Mouse (Mus musculus) erythroid progenitor cell, adult 5-6 weeks (primary cell): ENCODE measurements around the gene Tacstd2. TPM values are rescaled to one million over a fixed set of nuclear protein-coding genes. Genes with fewer than 3 reads are reported as not detected.
"Not testable (repeated sequence)": the region's sequence is repeated elsewhere in the genome, so short reads cannot be mapped to it uniquely, and the experiment has no call there.

Source experiments
- ATAC-seq: replicated peaks from 2 replicates; pipeline ENCODE4 v1.8.0; 2016; ENCODE audit warnings: moderate number of reproducible peaks, mild to moderate bottlenecking, moderate TSS enrichment, inconsistent platforms; ENCODE audit not compliant: poor library complexity, low FRiP score, severe bottlenecking
- total RNA-seq, 2 experiments: library from RNA; stranded (forward) in 1 of 2; stranded (reverse) in 1 of 2; fragments of 150-400 nt in 1 of 2; fragments of 186-747, 209-891 nt in 1 of 2; gene quantifications; 2 replicates each; pipeline versions ENCODE4 v1.2.3 to v1.2.4; 2015 to 2017; ENCODE audit warnings: low replicate concordance in 2 of 2

Tacstd2 gene
- total RNA-seq (2015; ENCODE audit: low replicate concordance) (3.6 TPM in 1 of 2 replicates, not detected in the other), total RNA-seq (2017; ENCODE audit: low replicate concordance) (2.4 TPM in 1 of 2 replicates, not detected in the other)

DNA sequence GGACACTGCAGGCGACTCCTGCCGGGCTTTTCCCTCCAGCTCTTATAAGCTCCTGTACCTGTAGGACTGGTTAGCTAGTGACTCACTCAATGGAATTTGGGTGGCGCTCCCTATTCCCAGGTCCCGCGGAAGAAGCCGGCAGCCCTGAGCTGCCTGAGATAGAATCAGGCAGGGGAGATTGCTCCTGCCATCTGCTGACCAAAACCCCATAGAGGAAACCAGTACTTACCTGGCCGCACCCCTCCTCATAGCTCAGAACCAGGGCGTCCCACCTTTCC lies at the start of gene Tacstd2:
TSS of gene Tacstd2 (minus strand) at position 20 of the 278 bp plus-strand sequence.
- no peak for ATAC-seq

- no peak for ATAC-seq
Measured at GRCm38 (mm10) chr6:67566270-67566669, 30.7 kb upstream of the Tacstd2 start.

- no peak for ATAC-seq
Measured at GRCm38 (mm10) chr6:67555376-67555775, 19.8 kb upstream of the Tacstd2 start.

- ATAC-seq = no peak
Measured at GRCm38 (mm10) chr6:67549550-67549949, 14.0 kb upstream of the Tacstd2 start.

GRCm38 (mm10) chr6:67535005-67535776 lies 405 bp downstream of the Tacstd2 start:
- no peak for ATAC-seq

- no peak for ATAC-seq
Measured at GRCm38 (mm10) chr6:67534191-67535004, 1.2 kb downstream of the Tacstd2 start.

DNA sequence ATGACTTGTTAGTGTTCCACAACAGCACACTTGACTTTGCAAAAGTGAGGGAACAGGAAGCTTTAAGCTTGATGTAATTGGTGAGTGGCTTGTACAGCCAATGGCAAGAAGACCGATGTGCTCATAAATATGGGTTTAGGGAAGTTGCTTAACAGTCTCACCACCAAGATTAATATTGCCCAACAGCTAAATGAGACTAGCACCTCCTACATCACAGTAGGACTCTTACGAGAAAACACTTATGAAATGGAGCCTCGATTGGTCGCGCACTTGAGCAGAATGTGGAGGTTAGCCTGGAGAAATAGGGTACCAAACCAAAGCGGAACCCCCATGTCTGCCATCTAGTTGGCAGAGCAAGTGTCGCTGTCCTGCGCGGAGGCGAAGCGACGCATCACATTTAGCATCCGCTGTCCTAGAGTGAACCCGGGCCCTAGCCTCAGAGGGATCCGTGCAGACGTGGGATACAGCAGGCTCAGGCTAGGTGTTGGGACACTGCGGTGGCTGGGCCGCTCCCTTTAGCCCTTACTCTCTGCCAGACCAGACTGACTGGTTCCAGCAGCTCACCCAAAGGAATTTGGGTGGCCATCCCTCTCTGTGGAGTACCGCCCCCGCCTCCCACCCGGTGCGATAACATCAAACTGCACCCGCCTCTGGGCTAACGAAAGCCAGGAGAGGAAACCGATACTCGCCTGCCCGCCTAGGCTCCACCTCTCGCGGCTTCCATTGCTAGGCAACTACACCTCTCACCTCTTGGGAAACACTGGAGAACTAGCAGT lies 2.7 kb downstream of the Tacstd2 start:
- ATAC-seq = no peak

DNA sequence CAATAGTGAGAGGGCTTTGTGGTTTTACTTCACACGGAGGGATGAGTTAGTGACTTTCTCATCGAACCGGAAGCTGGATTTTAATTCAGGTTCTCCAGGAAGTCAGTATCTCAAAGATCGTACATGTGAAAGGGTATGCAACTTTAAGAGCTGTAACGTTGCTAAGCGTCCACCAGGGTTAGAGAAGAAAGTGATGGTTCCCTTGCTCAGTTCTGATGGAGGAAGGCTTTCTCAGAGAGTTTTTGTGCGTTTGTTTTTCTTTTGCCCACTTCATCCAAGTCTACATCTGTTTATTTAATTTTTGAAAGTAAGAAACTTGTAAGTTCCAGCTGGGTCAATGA lies 3.8 kb downstream of the Tacstd2 start:
- no peak for ATAC-seq

DNA sequence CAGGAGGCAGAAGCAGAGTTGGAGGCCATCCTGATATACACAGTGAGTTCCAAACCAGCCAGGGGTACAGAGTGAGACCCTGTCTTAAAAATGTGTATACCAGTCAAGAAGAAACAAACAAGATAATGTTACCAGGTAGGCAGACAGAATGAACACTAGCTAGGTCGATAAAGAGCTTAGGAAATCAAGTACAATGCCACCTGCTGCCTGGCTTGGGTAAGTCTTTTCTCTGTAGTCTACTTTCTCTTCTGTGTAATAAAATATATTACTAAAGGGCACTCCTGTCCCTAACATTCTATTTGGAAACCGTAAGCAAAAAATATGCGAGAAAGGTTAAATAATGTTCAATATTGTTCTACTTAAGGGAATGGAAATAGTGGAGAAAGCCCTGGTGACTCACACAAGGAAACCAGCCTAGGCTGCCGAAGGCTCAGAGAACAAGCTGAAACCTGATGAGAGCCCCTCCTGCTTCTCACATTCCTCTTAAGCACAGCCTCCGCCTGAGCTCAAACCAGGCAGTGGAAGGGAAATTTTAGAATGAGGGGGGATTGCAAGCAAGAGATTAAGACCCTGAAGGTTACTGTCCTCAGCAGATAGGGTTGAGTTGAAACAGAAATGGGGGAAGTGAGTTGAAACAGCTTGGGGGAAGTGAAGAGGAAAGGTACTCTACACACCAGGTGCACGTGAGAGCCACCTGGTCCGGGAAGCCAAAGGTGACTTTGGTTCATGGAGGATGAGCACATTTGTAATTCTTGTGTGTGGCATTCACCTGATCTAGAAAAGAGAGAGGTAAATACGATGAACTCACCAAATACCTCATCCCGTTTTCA lies 4.4 kb downstream of the Tacstd2 start:
- ATAC-seq = no peak

GRCm38 (mm10) chr6:67526356-67526755 lies 9.2 kb downstream of the Tacstd2 start:
- ATAC-seq = no peak

GRCm38 (mm10) chr6:67510752-67511151 lies 24.8 kb downstream of the Tacstd2 start:
- ATAC-seq = no peak

DNA sequence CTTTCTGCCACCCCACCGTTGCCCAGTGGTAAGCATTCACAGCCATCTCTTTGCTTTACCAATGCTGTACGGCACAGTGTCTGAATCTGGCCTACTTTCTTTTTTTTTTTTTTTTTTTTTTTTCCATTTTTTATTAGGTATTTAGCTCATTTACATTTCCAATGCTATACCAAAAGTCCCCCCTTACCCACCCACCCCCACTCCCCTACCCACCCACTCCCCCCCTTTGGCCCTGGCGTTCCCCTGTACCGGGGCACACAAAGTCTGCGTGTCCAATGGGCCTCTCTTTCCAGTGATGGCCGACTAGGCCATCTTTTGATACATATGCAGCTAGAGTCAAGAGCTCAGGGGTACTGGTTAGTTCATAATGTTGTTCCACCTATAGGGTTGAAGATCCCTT lies 33.7 kb downstream of the Tacstd2 start:
- not testable (repeated sequence) for ATAC-seq

- ATAC-seq = no peak
Measured at GRCm38 (mm10) chr6:67491755-67492154, 43.8 kb downstream of the Tacstd2 start, which contains the start of gene Il23r. Gene Il23r, minus strand, starts transcription at chr6:67491855.

Other genes with a start within 250 kb of the Tacstd2 start
- 6.3 TPM in 1 of 2 replicates, not detected in the other for gene Il12rb2, start 159.6 kb downstream of the Tacstd2 start, total RNA-seq (2015; ENCODE audit: low replicate concordance)
- gene Il12rb2, start 159.6 kb downstream of the Tacstd2 start, total RNA-seq (2017; ENCODE audit: low replicate concordance) = not detected in 2 replicates
- gene Il23r, start 43.9 kb downstream of the Tacstd2 start, total RNA-seq (2015; ENCODE audit: low replicate concordance) = not detected in 2 replicates
- gene Il23r, start 43.9 kb downstream of the Tacstd2 start, total RNA-seq (2017; ENCODE audit: low replicate concordance) = not detected in 2 replicates